Mouse (Mus musculus) hindlimb bud, embryonic 11.5 days (tissue): Measurements from ENCODE around the gene Cpb2.

Experiments
- DNase-seq: peaks from one replicate; pipeline ENCODE4 v3.0.0-alpha.2; 2012; ENCODE audit warnings: low read depth, low spot score; ENCODE audit errors: extremely low spot score

Cpb2 gene

DNA sequence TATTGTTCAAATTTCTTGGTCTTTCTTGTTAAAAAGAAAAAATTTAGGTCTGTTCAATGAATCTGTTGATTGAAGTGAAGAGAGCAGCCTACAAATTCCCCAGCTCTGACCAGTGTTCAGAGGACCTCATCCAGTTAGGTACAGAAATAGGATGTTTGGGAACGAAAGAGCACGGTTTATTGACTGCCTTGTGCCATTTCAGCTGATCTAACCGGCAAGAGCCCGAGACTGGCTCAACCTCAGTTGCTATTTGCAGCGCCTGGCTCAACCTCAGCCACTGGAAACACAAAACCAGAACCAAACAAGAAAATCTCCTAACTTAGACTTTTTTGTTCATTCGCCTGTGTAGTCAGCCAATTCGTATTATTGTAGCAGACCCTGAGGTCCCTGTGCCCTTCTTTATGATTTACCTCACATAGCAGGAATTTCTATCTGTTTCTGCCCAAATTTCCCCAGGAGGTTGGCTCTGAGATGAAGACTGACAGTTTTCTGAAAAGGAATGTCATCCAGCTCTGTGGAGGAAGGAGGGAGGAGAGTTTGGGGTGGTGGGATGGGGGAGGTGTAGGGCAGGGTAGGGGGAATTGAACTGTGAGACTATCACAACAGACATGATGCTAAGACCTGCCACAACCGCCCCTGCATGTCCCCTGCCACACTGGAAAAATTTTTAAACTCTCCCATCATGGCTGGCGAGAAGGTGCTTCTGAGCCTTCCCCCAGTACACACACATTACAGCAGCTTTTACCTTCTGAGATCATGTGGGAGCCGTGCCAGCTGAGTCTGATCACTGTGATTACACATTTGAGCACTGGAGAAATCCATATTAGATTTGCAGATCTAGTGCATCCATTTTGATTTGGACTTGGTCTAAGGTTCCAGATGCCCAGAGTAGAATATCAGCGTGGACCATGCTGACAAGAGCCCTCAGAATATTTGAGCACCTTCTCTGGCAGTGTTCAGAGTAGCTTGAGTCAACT, 4.2 kb downstream of the Cpb2 start:
- no peak for DNase-seq

DNA sequence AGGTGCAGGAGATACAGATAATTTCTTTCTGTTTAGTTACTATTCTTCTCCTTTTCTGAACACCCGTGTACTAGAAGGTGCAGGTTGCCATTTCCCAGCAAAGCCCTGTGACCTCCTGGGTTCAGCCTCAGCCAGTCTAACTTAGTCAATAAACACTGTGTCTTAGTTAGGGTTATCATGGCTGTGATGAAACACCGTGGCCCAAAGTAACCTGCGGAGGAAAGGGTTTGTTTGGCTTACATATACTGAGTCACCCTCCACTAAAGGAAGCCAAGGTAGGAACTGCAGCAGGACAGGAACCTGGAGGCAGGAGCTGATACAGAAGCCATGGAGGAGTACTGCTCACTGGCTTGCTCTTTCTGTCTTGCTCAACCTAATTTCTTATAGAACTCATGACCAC, 8.3 kb downstream of the Cpb2 start:
- no peak for DNase-seq

DNA sequence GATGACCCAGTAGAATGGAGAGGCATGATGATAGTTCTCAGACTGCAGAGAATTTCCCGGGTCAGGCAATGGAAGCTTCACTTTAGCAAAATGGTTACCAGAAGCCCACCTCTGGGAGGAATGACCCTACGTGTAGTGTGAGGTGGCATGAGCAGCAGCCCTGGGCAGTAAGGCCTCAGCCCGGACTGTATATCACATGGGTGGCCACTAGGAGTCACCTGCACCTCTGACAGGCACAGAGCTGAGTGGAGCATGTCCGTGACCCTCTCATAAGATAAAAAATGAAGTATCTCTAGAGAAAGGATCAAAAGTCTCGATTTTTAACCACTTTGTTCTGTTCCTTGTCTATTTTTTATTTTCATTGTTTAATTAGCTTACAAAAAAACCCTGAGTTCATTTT, 14.4 kb downstream of the Cpb2 start:
- no peak for DNase-seq

DNA sequence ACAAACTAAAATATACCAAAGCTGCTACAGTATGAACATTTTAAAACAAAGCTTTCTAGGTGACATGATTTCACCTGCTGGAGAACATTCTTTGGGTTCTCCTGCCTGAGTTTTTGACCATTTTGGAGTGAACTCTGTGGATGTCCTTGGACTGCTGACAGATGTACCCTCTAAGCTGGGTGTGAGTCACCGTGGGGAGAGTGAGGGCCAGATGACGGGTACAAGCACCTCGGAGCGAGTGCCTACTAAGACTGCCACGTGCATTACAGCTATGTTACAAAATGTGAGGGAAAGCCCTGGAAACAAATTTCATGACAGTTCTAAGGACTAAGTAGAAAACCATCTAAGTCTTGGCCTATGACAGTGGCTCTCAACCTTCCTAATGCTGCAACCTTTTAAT, 27.4 kb downstream of the Cpb2 start:
- DNase-seq: no peak

DNA sequence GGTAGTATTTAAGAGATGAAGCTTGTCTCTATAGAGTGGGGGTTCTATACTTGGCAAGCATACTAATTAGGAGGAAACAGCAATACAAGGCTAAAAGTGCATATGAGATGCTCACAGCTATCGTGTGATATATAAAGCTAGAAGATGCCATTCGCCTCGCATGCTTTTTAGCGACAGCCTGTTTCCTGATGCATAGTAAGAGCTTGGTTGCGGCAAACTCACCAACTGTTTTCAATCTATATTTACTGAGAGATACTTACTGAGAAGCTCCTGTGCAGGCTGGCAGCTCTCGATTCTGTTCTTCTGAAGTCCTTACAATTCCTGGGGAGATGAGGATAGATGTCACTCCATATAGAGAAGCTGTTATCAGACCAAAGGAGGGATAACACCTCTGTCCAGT, 37.6 kb downstream of the Cpb2 start:
- no peak for DNase-seq

DNA sequence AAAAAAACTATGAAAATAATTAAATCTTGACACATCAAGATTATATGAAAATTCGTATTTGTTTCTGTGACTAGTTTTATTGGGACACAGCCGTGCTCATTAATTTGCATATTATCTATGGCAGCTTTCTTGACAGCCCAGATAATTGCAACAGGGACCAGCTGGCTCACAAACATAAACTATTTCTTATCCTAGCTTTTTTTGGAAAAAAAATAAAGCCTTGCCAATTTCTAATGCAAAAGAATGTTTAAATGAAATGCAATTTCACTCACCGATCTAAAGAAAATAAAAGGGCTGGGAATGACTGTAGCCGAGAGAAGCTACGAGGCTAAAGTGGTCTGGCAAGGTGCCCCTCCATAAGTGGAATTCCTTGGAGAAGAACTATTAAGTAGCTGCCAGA, 38.3 kb downstream of the Cpb2 start:
- no peak for DNase-seq

DNA sequence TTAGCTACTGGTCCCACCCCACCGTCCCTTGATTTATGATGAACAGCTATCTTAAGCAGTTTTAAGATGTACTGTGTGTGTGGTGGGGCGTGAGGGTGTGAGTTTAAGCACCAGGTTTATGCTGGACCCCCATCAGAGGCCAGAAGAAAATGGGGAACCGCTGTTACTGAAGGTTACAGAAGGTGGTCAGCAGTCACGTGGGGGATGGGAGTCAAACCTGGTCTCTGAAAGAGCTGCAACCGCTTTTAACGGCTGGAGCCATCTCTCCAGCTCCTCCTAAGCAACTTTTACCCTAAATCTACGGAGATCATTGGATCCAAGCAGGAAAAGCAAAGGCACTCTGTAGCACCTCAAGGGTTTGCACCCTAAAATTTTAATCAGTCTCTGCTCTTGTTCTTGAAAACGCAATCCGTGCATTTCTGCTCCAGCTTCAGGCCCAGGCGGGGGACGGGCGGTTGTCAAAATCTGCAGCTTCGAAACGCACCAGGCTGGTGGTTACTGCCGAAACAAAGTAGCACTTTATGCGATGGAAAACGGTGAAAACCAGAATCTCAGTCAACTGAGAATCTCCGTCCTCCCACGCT, 41.6 kb downstream of the Cpb2 start:
- DNase-seq: peak; percentile 10

DNA sequence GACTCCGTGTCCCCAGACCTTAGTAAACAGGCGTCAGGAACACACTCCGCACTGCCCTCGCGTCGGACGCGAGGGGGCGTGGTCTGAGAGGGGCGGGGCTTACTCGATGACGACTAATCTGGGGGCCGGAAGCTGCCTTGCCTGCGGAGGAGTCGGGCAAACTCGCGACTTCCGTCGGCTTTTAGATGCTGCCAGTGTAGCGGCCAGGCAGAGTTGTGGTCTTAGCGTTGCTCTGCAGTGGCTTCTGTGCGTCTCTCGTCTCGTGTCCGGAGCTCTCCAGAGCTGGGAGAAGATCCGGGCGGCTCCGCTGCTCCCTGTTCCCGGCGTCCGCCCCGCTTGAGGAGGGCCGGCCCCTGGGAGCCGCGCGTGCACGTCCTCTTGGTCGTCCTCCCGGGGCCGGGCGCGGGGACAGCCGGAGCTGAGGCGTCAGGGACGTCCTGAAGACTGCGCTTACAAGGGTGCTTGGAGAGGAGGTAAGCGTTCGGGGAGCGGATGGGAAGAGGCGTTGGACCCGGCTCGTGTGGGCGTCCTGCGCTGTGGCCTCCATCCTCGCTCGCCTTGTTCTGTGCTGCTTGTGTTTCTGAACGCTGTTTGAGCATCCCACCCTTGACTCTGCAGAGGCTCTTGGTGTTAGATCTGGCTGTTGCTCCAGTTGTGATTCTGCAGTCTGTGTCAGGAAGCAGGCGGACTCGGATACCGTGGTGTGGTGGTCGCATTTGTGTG, 42.3 kb downstream of the Cpb2 start, which contains the start of gene Zc3h13:
TSS of gene Zc3h13 (plus strand) at position 181 of the 723 bp plus-strand sequence.
- peak; percentile 85 for DNase-seq

DNA sequence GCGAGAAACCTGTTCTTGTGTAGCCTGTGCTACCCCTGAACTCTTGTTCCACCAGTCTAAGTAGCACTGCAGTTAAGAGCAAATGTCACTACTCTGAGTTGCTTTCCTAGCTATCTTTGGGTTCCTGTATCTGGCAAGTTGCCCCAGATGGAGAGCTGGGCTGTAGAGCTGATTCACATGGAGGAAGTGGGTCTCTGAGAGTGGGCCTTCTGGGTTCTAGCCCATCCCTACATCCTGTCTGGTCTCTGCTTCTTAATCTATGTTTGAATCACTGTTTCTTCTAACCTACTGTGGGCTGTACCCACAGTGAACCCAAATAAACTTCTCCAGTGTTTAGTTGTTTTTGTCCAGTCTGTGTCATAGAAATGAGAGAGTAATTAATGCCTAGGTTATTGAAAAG, 59.0 kb downstream of the Cpb2 start:
- no peak for DNase-seq

DNA sequence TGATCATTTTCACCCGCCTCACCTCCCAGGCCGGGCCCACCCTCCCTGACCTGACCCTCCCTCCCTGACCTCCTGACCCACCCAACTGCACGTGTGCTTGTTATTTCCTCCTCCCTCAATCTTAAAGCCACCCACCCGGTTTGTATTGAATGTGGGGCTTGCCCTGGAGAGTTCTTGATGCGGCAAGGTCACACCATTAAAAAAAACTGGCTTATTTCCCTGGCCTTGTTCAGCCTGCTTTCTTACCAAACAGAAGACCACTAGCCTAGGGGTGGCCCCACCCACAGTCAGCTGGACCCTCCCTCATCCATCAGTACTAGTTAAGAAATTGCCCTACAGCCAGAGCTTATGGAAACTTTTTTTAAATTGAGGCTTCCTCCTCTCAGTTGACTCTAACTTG, 61.7 kb downstream of the Cpb2 start:
- no peak for DNase-seq

DNA sequence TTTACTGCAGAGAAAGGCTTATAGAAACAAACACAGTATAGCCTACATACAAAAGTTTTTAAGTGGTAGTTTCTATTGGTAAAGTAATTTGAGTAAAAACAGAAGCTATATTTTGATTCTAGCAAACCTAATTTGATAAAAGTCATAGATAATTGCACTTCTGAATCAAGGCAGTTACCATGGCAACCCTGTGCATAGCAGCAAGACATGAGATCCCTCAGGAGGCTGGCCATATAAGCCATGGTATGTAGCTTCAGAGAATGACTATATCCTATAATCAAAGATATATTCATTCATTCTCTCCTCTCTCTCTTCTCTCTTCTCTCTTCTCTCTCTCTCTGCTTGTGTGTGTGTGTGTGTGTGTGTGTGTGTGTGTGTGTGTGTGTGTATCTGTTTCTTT, 65.8 kb downstream of the Cpb2 start:
- no peak for DNase-seq

DNA sequence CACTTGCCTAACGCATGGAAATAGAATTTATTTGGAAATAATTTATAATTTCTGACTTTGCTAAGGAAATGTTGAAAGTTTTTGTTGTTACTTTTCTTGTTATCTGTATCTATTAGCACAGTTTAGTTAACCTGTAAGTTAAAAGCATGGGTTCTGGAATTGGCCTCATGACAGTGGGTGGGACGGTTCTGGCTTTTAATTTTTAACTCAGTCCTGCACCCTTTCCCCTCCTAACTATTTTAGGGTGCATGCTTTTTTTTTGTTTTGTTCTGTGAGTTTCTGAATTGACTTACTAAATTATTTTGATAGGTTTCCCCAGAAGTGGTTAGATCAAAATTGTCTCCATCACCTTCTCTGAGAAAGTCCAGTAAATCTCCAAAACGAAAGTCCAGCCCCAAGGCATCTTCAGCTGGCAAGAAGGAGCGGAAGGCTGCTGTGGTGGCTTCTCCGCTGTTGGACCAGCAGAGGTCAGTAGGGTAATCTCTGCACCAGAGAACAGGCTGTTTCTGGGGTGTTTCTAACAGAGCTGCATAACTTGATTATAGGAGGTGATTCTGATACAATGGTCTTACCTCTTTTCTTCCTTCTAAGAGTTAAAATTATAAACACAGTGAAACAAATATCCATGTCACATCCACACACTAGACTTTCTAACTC, 67.4 kb downstream of the Cpb2 start:
- DNase-seq: no peak

DNA sequence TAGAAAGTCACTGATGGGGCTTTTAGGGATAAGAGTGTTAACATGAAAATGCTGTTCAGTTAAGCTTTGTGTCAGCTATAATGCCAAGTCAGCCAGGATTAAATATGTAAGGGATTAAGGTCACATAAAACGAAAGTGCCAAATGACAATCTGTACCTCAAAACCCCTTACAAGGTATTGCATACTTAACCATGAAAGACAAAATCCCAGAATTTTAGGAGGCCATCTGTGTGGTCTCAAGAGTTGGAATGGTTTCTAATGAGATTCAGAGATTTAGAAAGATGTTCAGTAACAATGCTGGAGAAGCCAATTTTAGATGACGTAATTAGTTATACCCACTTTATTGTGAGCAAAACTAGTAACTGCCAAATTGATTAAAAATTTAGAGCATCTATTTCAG, 72.4 kb downstream of the Cpb2 start:
- DNase-seq: no peak

DNA sequence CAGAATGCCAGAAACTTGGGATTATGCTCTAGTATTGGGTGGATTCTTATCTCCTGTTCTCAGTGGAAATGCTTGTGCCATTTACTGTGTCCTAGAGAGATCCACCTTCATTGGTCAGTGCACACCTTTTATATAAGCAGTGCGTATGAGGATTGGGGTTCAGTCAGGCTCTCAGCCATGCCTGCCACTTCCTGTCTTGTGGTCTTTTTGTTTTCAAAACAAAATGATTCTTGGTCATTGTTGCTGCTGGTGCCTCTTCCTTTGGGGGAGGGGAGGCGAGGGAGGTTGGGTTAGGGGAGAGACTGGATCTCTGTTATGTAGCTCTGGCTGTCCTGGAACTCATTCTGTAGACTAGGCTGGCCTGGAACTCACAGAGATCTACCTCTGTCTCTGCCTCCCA, 76.6 kb downstream of the Cpb2 start:
- DNase-seq: no peak

DNA sequence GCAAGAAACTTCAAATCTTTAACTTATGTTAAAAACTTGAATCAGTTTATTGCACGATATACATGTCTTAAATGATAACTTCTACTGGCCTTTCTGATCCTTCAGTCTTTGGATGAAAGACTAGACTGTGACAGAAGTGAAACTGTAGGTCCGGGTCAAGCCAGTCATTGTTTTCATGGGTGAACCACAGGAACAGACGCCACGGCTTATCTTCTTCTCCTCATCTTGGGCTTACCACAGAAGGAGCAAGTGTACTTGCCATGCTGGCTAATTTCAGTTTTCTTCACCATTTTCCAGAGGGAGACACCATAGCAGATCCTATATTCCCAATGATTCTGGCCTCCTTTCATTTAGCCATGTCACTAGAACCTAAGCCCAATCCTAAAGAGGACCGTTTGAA, 78.2 kb downstream of the Cpb2 start:
- DNase-seq: no peak

DNA sequence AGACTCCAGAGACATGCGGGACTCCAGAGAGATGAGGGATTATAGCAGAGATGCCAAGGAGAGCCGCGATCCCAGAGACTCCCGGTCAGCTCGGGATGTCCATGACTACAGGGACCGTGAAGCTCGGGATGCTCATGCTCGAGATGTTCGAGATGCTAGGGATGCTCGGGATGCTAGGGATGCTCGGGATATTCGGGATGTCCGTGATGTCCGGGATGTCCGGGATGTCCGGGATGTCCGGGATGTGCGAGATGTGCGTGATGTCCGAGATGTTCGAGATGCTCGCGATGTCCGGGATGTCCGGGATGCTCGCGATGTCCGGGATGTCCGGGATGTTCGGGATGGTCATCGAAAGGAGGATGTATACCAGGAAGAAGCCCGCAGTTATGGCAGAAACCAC, 81.3 kb downstream of the Cpb2 start:
- no peak for DNase-seq

DNA sequence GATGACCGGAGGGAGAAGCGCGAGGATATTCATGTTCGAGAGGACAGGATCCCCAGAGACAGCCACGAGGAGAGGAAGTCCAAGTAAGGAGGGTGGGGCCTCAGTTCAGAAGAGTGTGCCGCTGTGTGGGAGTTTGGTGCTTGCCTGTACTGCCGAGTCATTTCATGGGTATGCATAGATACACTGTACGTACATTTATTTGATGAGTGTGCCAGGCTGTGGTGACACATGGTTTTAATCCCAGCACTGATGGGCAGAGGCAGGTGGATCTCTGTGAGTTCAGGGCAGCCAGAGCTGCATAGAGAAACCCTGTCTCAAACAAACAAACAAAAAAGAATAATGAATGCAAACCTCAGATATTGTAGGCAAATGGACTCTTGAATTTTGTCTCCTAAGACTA, 86.0 kb downstream of the Cpb2 start:
- DNase-seq: no peak

DNA sequence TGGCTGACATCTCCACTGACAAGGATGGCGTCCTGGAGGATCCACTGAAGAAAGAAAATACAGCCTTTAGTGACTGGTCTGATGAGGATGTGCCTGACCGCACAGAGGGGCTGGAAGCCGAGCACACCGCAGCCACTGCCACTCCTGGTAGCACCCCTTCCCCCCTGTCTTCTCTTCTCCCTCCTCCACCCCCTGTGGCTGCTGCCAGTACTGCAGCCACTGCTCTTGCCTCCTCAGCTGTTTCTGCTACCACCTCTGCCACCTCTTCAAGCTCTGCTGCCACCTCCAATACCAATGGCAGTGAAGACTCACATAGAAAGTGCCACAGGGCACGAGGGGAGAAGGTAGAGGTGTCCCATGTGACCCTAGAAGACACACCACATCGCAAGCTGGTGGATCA, 88.5 kb downstream of the Cpb2 start:
- DNase-seq: no peak
